Mouse (Mus musculus) ES-E14 (cell line): ENCODE results near the gene Dpp9.

ENCODE experiments used
- HCFC1 ChIP-seq: IDR thresholded peaks from 2 replicates; pipeline ENCODE4 v1.6.1; 2012; ENCODE audit warnings: low read length, inconsistent platforms, borderline replicate concordance; ENCODE audit not compliant: insufficient read depth
- ZC3H11A ChIP-seq: IDR thresholded peaks from 2 replicates; pipeline ENCODE4 v1.6.1; 2012; ENCODE audit warnings: low read depth, mild to moderate bottlenecking, inconsistent platforms, low read length, borderline replicate concordance

- TF ChIP-seq ZC3H11A (no peak), HCFC1 (no peak)
These were observed 45.2 kb downstream of the Dpp9 start for GRCm38 (mm10) chr17:56173401-56174046.
